12 mouse cellular contexts compared by ENCODE assay signal in genomic region chr5:115434280-115434852, GRCm38 (mm10). TPM values are rescaled to one million over a fixed set of nuclear protein-coding genes. Genes with fewer than 3 reads are reported as not detected.
DNase-seq lines count a peak whose midpoint lies in the region; ATAC-seq and TF ChIP-seq lines count a peak whose summit lies in the region.
"Had no signal": no experiment of that assay in that cellular context is flagged by ENCODE, and none has a peak within 500 bp of the region (broad histone marks: within the 10 kb centered on the region; RNA-seq: fewer than 3 reads in every experiment).

No protein-coding gene starts in this region.

- peak; percentile 46 for DNase-seq in MN1 (ENCODE audit: low spot score)
- peak; percentile 36 for DNase-seq in embryonic facial prominence, embryonic 10.5 days (ENCODE audit: low spot score)
- no peak for DNase-seq in hindbrain, embryonic 10.5 days (ENCODE audit: low spot score)
- peak; percentile 95 for DNase-seq in midbrain, embryonic 11.5 days (ENCODE audit: low spot score, missing footprints)
- DNase-seq in gastrocnemius, adult 2 months = no peak
- no peak for DNase-seq in left cerebral cortex, adult 9 months (ENCODE audit: low spot score in 2 of 2)
- DNase-seq in adrenal gland, postnatal 10 days = no peak
- DNase-seq: heart, adult 11 months; layer of hippocampus, adult 9-11 months had no signal

- WGBS in embryonic facial prominence, embryonic 10.5 days = 38% methylated on average over 11 of the region's 11 CpGs
- WGBS in hindbrain, embryonic 10.5 days = 39% methylated on average over 11 of the region's 11 CpGs
- 17% methylated on average over 11 of the region's 11 CpGs for WGBS in midbrain, embryonic 11.5 days

- H3K9ac ChIP-seq in midbrain, embryonic 11.5 days (ENCODE audit: low read length) = peak overlapping the region; percentile 100

- intact Hi-C loops in gastrocnemius, adult 2 months (cut with DNase I) = no loop called here

- peaks cover 85% of the 10 kb centered on the region for H3K36me3 ChIP-seq in embryonic facial prominence, embryonic 10.5 days (replicated peaks)
- H3K36me3 ChIP-seq in hindbrain, embryonic 10.5 days = peaks cover 86% of the 10 kb centered on the region
- peaks cover 25% of the 10 kb centered on the region for H3K36me3 ChIP-seq in midbrain, embryonic 11.5 days (ENCODE audit: control insufficient read depth, insufficient read depth, low read length)

- H3K4me1 ChIP-seq in embryonic facial prominence, embryonic 10.5 days = peaks cover 85% of the 10 kb centered on the region
- H3K4me1 ChIP-seq in hindbrain, embryonic 10.5 days (replicated peaks) = peaks cover 83% of the 10 kb centered on the region
- peaks cover 68% of the 10 kb centered on the region for H3K4me1 ChIP-seq in midbrain, embryonic 11.5 days (ENCODE audit: control insufficient read depth, insufficient read depth, low read length)

- peak overlapping the region; percentile 97 for H3K4me3 ChIP-seq in embryonic facial prominence, embryonic 10.5 days
- H3K4me3 ChIP-seq in hindbrain, embryonic 10.5 days = peak overlapping the region; percentile 100
- H3K4me3 ChIP-seq in midbrain, embryonic 11.5 days (ENCODE audit: low read depth, low read length) = peak overlapping the region; percentile 100
- no peak overlapping the region for H3K4me3 ChIP-seq in gastrocnemius, adult 2 months
- H3K4me3 ChIP-seq: megakaryocyte, embryonic 14.5 days had no signal

- no peak for ATAC-seq in midbrain, embryonic 11.5 days (ENCODE audit: low FRiP score)
- ATAC-seq: activated CD4-positive, CD25-positive, alpha-beta regulatory T cell, adult 4 months had no signal

- peak overlapping the region; percentile 100 for H3K27ac ChIP-seq in embryonic facial prominence, embryonic 10.5 days (replicated peaks)
- peak overlapping the region; percentile 100 for H3K27ac ChIP-seq in hindbrain, embryonic 10.5 days
- peak overlapping the region; percentile 100 for H3K27ac ChIP-seq in midbrain, embryonic 11.5 days (ENCODE audit: low read depth, low read length)
- H3K27ac ChIP-seq in gastrocnemius, adult 2 months = no peak overlapping the region

- no peak for TF ChIP-seq CTCF in gastrocnemius, adult 2 months (IDR thresholded peaks at IDR 0.05)

- peak overlapping the region; percentile 100 for H3K4me2 ChIP-seq in midbrain, embryonic 11.5 days

- no peaks in the 10 kb centered on the region for H3K9me3 ChIP-seq in embryonic facial prominence, embryonic 10.5 days
- no peaks in the 10 kb centered on the region for H3K9me3 ChIP-seq in hindbrain, embryonic 10.5 days
- H3K9me3 ChIP-seq in midbrain, embryonic 11.5 days (ENCODE audit: control insufficient read depth, low read length) = no peaks in the 10 kb centered on the region
- H3K9me3 ChIP-seq: megakaryocyte, embryonic 14.5 days had no signal

- H3K27me3 ChIP-seq in embryonic facial prominence, embryonic 10.5 days (replicated peaks; ENCODE audit: low read depth, poor library complexity, severe bottlenecking) = no peaks in the 10 kb centered on the region
- H3K27me3 ChIP-seq in hindbrain, embryonic 10.5 days (ENCODE audit: insufficient read depth, poor library complexity, severe bottlenecking) = no peaks in the 10 kb centered on the region
- no peaks in the 10 kb centered on the region for H3K27me3 ChIP-seq in midbrain, embryonic 11.5 days (ENCODE audit: control insufficient read depth, insufficient read depth, low read length)

RNA-seq across cellular contexts. Expression of gene Msi1, which starts 5.0 kb away (rescaled TPM):
- polyA plus RNA-seq in embryonic facial prominence, embryonic 10.5 days (2016; fragmentation: Nextera tagmentation; extraction: Ambion mirVana) = 86.3 and 111 TPM in 2 replicates
- polyA plus RNA-seq in hindbrain, embryonic 10.5 days (2016; fragmentation: Nextera tagmentation; extraction: Ambion mirVana) = 167 and 222 TPM in 2 replicates
- polyA plus RNA-seq in midbrain, embryonic 11.5 days (2014; fragmentation: Nextera tagmentation; extraction: Ambion mirVana) = 199 and 227 TPM in 2 replicates
- under 1 TPM in 1 of 2 experiments, not detected in 1; 0.61 TPM for total RNA-seq in gastrocnemius, adult 2 months (2021)
- total RNA-seq in adrenal gland, postnatal 10 days (2021) = 10 to 100 TPM; 15.9 to 16.2 TPM
- polyA plus RNA-seq: activated CD4-positive, CD25-positive, alpha-beta regulatory T cell, adult 4 months had no signal

RNA-seq across cellular contexts. Expression of gene Pla2g1b, which starts 31.7 kb away (rescaled TPM):
- not detected in 2 replicates for polyA plus RNA-seq in embryonic facial prominence, embryonic 10.5 days (2016; fragmentation: Nextera tagmentation; extraction: Ambion mirVana)
- polyA plus RNA-seq in hindbrain, embryonic 10.5 days (2016; fragmentation: Nextera tagmentation; extraction: Ambion mirVana) = 0.51 TPM in 1 of 2 replicates, not detected in the other
- polyA plus RNA-seq in midbrain, embryonic 11.5 days (2014; fragmentation: Nextera tagmentation; extraction: Ambion mirVana) = not detected in 2 replicates
- total RNA-seq in gastrocnemius, adult 2 months (2021) = not detected
- not detected for total RNA-seq in adrenal gland, postnatal 10 days (2021)
- polyA plus RNA-seq: activated CD4-positive, CD25-positive, alpha-beta regulatory T cell, adult 4 months; liver, embryonic 16.5 days had no signal

RNA-seq across cellular contexts. Expression of gene Sirt4, which starts 50.2 kb away (rescaled TPM):
- 14.5 and 16.0 TPM in 2 replicates for polyA plus RNA-seq in embryonic facial prominence, embryonic 10.5 days (2016; fragmentation: Nextera tagmentation; extraction: Ambion mirVana)
- polyA plus RNA-seq in hindbrain, embryonic 10.5 days (2016; fragmentation: Nextera tagmentation; extraction: Ambion mirVana) = 17.2 and 17.3 TPM in 2 replicates
- polyA plus RNA-seq in midbrain, embryonic 11.5 days (2014; fragmentation: Nextera tagmentation; extraction: Ambion mirVana) = 16.2 and 18.9 TPM in 2 replicates
- total RNA-seq in gastrocnemius, adult 2 months (2021) = 10 to 100 TPM; 10.9 to 17.3 TPM
- 10 to 100 TPM; 15.8 to 31.4 TPM for total RNA-seq in adrenal gland, postnatal 10 days (2021)

Comparison
In these comparisons a context has a peak if more than half of its experiments do, and no peak if none do; other contexts are left out.
1. DNase-seq: peak in MN1 (single experiment), embryonic facial prominence, embryonic 10.5 days (single experiment) and midbrain, embryonic 11.5 days (single experiment); none in hindbrain, embryonic 10.5 days (single experiment), gastrocnemius, adult 2 months (single experiment), left cerebral cortex, adult 9 months (0 of 2) and adrenal gland, postnatal 10 days (single experiment).